Mouse (Mus musculus): Measurements from ENCODE around the gene Uqcc1.
"Not testable (repeated sequence)": the region's sequence is repeated elsewhere in the genome, so short reads cannot be mapped to it uniquely, and the experiment has no call there.

The Uqcc1 gene

GRCm38 (mm10) chr2:155928711-155929345 lies 1.3 kb downstream of the Uqcc1 start:
- no peak for DNase-seq (ENCODE audit: low spot score in 2 of 2)

- DNase-seq (ENCODE audit: low spot score in 2 of 2), result not testable (repeated sequence)
Observed at GRCm38 (mm10) chr2:155925213-155925612, 4.9 kb downstream of the Uqcc1 start.

GRCm38 (mm10) chr2:155923143-155923542 lies 7.0 kb downstream of the Uqcc1 start:
- no peak for DNase-seq (ENCODE audit: low spot score in 2 of 2)

GRCm38 (mm10) chr2:155914684-155915083 lies 15.4 kb downstream of the Uqcc1 start:
- DNase-seq (ENCODE audit: low spot score in 2 of 2), result no peak

- DNase-seq (ENCODE audit: low spot score in 2 of 2), result no peak
Observed at GRCm38 (mm10) chr2:155903632-155904008, 26.5 kb downstream of the Uqcc1 start.

GRCm38 (mm10) chr2:155902989-155903631 lies 27.0 kb downstream of the Uqcc1 start:
- no peak for DNase-seq (ENCODE audit: low spot score in 2 of 2)

- no peak for DNase-seq (ENCODE audit: low spot score in 2 of 2)
Observed at GRCm38 (mm10) chr2:155895046-155895735, 34.9 kb downstream of the Uqcc1 start.

- DNase-seq (ENCODE audit: low spot score in 2 of 2), result no peak
Observed at GRCm38 (mm10) chr2:155894307-155895045, 35.6 kb downstream of the Uqcc1 start.

- DNase-seq (ENCODE audit: low spot score in 2 of 2), result no peak
Observed at GRCm38 (mm10) chr2:155886776-155887175, 43.3 kb downstream of the Uqcc1 start.

- no peak for DNase-seq (ENCODE audit: low spot score in 2 of 2)
Observed at GRCm38 (mm10) chr2:155885271-155885697, 44.8 kb downstream of the Uqcc1 start.

- no peak for DNase-seq (ENCODE audit: low spot score in 2 of 2)
Observed at GRCm38 (mm10) chr2:155882087-155882486, 48.0 kb downstream of the Uqcc1 start.

GRCm38 (mm10) chr2:155878964-155879876 lies 50.9 kb downstream of the Uqcc1 start:
- DNase-seq (ENCODE audit: low spot score in 2 of 2), result no peak

- no peak for DNase-seq (ENCODE audit: low spot score in 2 of 2)
Observed at GRCm38 (mm10) chr2:155873636-155874035, 56.5 kb downstream of the Uqcc1 start.

GRCm38 (mm10) chr2:155872930-155873507 lies 57.1 kb downstream of the Uqcc1 start:
- DNase-seq (ENCODE audit: low spot score in 2 of 2), result no peak

GRCm38 (mm10) chr2:155872486-155872885 lies 57.6 kb downstream of the Uqcc1 start:
- no peak for DNase-seq (ENCODE audit: low spot score in 2 of 2)

GRCm38 (mm10) chr2:155869772-155870171 lies 60.3 kb downstream of the Uqcc1 start:
- DNase-seq (ENCODE audit: low spot score in 2 of 2), result peak; percentile 26 to 37

GRCm38 (mm10) chr2:155868320-155868719 lies 61.8 kb downstream of the Uqcc1 start:
- DNase-seq (ENCODE audit: low spot score in 2 of 2), result no peak

GRCm38 (mm10) chr2:155863301-155863867 lies 66.7 kb downstream of the Uqcc1 start:
- no peak for DNase-seq (ENCODE audit: low spot score in 2 of 2)

- DNase-seq (ENCODE audit: low spot score in 2 of 2), result no peak
Observed at GRCm38 (mm10) chr2:155862573-155863300, 67.4 kb downstream of the Uqcc1 start.

- no peak for DNase-seq (ENCODE audit: low spot score in 2 of 2)
Observed at GRCm38 (mm10) chr2:155861581-155861980, 68.5 kb downstream of the Uqcc1 start.
